Mouse (Mus musculus) CH12F3 (cell line): ENCODE results near the gene C1qtnf6.

Experiments used
- in situ Hi-C: fragments of 300-500 bp; cut with MboI; formaldehyde crosslinking; loops from 2 replicates; pipeline ENCODE4 v1.14.3; 2020; ENCODE audit warnings: low sequenced_read_pairs

The C1qtnf6 gene

DNA sequence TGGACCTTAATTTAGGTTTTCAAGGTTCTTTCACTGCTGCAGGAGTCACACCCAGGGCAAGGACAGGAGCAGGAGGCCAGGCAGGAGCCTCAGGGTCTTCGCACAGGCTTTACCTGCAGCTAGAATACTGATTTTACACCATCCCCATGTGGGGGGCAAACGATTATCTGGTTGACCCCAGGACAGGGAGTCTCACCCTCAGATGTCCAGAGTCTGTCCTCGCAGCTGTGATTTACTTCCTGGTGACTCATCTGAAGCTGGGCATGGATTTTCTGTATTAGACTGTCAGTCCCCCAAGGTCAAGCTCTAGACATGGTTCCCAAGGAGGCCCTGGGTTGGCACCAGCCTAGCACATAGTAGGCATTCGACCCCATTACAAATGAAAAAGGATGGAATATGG lies 14.8 kb upstream of the C1qtnf6 start:
- in situ Hi-C loops = loop anchor here (25.0 kb wide), 1 partner anchor 359 kb away; no protein-coding TSS in a partner anchor

DNA sequence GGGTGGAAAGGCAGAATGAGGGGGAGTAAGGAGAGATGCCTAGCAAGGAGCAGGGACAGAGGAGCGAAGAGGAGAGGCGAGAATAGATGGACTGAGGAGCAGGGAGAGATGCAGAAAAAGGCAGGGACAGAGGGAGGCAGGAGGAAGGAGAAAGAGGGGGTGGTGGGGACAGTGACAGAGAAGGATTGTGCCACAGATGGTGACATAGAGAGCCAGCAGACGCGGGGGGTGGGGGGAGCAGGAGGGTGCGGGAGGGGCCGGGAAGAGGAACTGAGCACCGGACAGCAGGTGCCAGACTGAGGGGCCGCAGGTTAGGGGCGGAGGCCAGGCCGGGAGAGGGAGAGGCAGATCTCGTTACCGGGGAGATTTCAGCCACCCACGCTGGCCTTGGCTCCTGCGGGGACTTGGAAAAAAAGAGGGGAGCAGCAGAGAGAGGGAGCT lies 13.4 kb upstream of the C1qtnf6 start, which contains the start of gene Sstr3:
Gene Sstr3 (minus strand): TSS at position 125 of the 441 bp plus-strand sequence.
- in situ Hi-C loops = loop anchor here (25.0 kb wide), 1 partner anchor 357 kb away; no protein-coding TSS in a partner anchor

DNA sequence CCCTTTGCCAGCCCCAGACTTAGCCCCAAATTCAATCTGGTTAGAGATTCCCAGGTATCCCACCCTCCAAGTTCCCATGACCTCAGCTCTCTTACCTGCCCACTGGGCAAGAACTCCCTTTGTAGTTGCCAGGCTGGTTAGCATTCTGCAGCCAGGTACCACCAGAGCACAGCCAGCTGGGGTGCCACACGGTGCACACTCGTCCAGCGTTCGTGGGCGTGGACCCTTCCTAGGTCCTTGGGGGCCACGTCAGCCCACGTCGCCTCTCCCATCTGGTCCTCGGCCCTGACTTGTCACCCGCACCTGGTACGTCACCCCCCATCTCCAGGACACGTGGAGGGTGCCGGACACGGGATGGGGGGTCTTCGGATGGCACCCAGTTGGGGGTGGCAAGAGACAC lies 12.8 kb upstream of the C1qtnf6 start:
- in situ Hi-C loops = loop anchor here (25.0 kb wide), 1 partner anchor 357 kb away; no protein-coding TSS in a partner anchor

DNA sequence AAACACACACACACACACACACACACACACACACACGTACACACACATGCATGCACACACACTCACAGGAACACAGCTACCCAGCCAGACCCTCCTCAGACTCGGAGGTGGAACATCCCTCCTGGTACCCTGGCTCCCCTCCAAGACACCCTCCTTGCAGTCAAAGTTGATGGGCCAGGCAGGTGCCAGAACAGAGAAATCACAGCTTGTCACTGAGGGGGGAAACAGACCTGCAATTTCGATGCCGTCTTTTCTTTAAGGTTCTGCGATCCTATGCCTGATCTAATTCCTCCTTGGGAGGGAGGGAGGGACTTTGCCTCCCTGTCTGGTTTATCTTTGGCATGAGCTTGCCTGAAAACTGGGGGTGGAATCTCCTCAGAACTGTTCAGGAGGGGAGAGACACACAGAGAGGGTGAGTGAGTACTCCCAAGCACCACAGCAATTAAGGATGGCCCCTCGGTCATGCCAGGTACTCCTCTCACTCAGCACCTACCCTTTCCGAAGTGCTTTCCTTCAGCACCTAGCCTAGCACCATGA lies 11.6 kb upstream of the C1qtnf6 start:
- in situ Hi-C loops = loop anchor here (25.0 kb wide), 1 partner anchor 356 kb away; no protein-coding TSS in a partner anchor

DNA sequence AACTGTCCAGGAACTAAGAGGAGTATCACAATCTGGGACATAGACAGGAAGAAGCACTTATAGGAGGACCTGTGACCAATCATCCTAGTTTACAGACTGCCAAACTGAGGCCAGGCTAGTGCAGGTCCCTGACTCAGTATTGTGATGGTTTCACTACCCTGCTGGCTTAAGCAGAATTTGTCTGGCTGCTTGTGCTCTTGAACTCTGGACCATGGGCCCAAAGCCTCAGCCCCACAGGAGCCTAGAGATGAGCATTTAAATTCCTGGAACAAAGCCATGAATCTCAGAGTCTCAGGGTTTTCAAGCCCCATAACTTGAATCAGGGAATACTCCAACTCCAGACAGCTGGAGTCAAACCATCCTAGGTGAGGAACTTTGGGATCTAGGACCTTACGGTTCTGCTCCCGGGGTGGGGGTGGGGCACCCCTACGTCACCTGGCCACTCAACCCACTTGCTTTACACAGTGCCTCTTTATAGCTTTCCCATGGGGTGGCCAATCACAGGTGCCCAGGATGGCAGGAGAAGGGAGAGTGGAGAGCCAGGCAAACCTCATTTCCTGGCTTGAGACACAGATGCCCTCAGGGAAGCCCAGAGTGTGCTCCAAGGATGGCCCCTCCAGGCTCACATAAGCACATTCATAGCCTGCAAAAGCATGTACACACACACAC lies 11.0 kb upstream of the C1qtnf6 start:
- in situ Hi-C loops = loop anchor here (25.0 kb wide), 1 partner anchor 355 kb away; no protein-coding TSS in a partner anchor

DNA sequence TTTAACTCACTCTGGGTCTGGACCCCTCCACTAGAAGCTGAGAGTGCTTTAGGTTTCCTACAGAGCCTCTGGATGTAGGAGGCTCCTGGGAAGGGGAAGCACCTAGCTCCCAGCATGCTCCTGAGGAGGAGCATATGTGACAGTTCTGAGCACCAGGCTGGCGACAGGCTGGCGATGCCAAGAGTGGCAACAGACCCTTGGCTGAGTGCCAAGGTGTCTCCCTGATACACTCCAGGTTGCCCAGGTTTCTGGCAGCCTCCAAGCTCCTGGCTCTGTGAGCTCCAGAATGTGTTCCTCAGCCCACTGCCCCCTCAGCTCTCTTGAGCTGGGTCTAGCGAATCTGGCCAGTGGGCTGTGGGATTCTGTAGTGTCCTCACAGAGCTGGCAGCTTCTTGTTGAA lies 10.4 kb upstream of the C1qtnf6 start:
- in situ Hi-C loops = loop anchor here (25.0 kb wide), 1 partner anchor 354 kb away; no protein-coding TSS in a partner anchor

DNA sequence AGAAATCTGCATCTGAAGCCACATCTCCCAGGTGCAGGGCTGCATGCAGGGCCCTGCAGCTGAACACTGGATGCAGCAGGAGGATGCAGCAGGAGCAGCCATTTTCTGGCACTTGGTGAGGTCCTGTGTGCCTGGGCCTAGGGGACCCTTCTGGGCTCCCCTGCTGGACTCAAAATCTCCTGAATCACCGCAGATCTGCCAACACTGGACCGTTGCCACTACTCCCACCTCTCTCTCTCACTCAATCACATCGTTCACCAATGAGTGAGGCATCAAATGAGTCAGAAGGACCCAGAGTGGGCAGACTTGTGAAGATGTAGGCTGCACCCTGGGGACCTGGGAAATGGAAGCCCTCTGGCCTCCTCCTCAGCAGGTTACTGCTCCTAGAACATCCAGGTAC lies 9.8 kb upstream of the C1qtnf6 start:
- in situ Hi-C loops = loop anchor here (25.0 kb wide), 1 partner anchor 354 kb away; no protein-coding TSS in a partner anchor

DNA sequence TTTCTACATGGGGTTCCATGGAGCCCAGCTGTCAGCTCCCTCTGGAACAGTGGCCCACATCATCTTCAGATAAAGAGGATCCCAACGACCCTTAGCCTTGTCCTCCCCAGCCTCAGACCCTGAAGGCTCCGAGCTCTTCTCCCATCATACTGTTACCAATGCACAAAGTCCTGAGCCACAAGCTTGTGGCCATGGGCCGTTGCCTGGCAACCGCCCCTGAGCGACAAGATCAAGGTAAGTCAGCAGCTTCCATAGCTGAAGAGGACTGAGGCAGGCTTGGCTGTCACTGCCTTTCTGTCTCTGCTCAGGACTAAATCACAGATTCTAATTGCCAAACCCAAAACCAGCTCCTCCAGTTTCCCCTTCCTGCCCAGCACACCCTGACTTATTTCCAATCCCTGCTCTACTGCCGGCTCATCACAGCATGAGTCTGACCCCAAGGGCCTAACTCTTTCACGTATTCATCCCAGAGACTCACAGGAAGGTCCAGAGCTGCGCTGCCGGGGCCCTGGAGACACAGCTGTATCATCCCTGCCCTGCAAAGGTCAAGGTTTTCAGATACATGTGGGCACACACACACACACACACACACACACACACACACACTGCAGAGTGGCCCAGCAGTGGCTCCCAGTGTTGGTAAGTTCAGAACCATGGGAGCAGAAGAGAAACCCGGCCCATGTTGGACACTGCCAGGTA lies 4.7 kb upstream of the C1qtnf6 start:
- in situ Hi-C loops = loop anchor here (5.0 to 25.0 kb wide), 2 partner anchors 89 to 349 kb away; no protein-coding TSS in a partner anchor

DNA sequence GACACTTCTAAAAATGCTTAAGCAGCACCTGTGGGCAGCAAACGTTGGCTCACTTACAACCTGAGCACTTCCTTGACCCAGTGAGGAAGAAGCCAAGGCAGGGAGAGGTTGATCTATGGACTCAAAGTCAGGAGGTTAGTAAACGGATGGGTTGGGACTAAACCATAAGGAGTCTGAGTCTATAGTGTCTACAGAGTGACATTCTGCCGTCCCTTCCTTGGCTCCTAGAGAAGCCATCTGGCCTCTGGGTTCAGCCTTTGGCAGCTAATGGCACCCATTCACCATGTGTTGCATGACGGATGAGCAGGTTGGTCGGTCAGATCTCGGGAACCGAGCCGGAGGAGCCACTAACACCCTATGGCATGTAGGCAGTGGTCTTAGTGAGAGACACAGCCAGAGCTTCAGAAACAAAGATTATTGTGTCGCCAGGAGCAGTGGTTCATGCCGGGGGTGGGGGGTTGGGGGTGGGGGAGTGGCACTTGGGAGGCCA lies 2.2 kb upstream of the C1qtnf6 start:
- in situ Hi-C loops = loop anchor here (25.0 kb wide), 1 partner anchor 346 kb away; no protein-coding TSS in a partner anchor

DNA sequence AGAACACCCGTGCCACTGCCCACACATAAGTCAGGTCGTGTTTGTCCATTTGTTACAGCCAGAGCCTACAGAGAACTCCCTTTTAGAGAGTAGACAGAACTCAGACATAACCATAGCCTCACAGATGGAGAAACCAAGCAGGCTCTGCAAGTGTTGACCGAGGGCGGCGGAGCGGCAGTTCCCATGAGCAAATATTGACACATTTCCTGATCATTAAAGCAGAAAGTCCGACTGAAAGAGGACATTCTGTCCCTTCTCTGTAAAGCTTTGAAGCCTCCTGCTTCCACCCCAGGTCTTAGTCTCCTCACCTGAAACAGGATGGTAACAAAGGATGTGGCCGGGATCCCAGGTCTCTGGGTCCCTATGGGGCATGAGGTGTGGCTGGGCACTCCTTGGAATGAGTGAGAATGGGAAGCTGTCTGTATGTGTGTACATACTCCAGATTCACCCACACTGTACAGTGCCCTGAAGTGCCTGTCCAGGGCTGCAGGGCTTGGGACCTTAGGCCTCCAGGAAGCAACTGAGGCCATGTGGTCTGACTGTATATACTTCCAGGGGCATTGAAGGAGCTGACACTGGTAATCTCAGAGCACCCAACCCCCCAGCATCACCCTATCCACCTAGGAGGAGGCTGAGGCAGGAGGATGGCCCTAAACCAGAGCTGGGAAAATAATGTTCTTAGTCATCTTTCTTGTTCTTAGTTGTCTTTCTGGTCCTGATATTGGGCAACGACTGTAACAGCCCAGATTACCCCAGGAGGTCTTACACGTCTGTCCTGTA lies 1.5 kb upstream of the C1qtnf6 start:
- in situ Hi-C loops = loop anchor here (25.0 kb wide), 1 partner anchor 345 kb away; no protein-coding TSS in a partner anchor

DNA sequence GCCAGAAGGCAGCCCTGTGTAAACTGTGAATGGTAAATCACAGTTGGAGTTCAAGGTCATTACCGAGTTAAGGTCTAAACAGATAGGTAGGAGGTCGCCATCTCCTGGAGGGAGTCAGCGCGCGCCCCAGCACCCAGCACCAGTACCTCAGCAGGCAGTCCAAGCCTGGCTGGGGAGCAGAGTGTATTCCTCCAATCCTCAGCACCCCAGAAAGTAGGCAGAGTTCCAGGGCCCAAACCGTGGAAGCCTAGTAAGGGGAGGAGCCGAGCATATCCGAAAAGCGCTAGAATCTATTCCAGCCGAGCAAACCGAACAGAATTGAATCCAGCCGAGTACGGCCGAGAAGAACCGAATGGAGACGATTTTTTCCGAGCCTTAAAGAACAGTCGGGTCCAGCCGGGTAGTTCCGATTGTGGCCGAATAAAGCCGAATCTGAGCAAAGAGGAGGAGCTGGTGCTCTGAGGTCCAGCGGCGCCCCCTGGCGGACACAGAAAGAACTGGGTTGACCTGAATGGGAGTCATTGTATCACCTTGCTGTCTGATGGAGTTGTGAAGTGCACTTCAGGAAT lies 769 bp upstream of the C1qtnf6 start:
- in situ Hi-C loops = loop anchor here (25.0 kb wide), 1 partner anchor 345 kb away; no protein-coding TSS in a partner anchor

DNA sequence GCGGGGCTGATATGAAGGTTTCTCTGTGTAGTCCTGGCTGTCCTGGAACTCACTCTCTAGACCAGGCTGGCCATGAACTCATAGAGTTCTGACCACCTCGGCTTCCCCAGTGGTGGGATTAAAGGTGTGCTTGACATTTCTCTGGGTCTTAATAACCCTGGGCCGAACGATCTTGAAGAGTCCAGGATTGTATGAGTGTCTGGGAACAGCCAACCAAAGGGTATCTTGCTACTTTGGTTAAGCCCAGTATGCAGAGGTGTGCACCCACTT lies 170 bp upstream of the C1qtnf6 start:
- in situ Hi-C loops = loop anchor here (25.0 kb wide), 1 partner anchor 344 kb away; no protein-coding TSS in a partner anchor

DNA sequence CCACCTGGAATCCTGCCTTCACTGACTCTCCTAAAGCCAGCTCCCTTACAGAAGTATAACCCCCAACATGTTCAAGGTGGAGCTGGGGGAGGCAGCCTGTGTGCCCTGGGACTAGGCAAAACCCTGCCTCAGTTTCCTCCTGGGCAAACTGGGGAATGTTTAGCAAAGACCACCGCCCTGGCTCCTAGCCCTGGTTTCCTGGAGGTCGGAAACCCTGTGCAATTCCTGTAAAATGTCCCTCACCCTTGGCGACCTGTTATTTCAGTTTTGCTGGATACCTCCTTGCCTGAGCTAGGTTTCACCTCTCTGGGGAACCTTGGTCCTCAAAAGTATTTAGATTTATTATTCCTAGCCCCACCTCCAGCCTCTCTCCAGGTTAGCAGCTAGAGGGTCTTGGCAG lies 1.1 kb downstream of the C1qtnf6 start:
- in situ Hi-C loops = loop anchor here (25.0 kb wide), 1 partner anchor 343 kb away; no protein-coding TSS in a partner anchor

DNA sequence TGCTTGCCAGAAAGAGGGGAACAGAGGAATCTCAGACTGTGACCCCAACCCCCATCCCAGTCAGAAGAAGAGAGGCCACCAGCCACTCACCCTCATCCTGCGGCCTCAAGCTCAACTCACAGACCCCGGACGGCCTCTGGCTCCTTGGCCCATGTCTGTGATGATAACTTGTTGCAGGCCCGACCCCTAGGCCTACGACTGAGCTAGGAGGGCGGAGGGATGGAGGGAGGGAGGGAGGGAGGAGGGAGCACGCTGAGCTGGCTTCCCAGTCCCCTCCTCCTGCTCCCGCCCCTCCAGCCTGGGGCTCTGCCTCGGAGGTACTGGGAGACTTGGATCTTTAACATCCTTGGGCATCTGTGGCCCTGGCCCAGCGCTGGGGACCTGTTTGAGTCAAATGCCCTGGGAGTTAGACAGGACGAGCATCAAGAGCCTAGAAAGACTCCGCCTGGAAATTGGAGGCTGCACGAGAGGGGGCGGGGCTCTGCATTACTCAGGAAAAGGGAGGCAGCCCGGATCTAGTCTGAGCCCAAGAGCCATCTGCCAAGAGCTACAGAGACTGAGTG lies 1.7 kb downstream of the C1qtnf6 start:
- in situ Hi-C loops = loop anchor here (25.0 kb wide), 1 partner anchor 342 kb away; no protein-coding TSS in a partner anchor

DNA sequence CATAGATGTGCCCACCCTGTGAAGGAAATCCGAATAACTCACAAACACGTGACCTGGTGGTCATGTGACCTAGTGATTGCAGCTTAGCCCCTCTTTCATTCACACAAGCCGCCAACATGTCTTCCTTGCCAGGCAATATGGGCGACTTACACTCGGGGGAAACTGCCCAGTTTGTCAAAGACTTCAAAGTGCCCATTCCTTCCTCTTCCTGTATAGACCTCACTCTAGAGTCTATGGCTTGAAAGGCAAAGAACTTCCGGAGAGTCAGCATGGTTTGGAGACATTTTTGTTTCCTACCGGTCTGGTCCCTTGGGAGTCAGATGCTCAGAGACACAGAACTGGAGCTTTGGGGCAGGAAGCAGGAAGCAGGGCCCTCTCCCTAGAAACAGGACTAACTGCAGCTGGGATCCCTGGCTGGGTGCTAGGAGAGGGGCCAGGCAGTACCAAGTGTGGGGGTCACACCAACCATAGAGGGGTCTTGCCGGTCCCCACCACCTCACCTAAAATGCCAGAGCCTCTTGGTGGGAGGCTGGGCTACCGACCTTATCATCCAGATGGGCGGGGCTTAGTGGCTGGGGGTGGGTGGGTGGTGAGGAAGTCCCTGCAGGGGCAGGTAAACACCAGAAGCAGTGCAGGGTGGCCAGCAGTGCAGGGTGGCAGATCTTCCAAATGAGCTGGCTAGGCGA lies 2.3 kb downstream of the C1qtnf6 start:
- in situ Hi-C loops = loop anchor here (25.0 kb wide), 1 partner anchor 342 kb away; no protein-coding TSS in a partner anchor

DNA sequence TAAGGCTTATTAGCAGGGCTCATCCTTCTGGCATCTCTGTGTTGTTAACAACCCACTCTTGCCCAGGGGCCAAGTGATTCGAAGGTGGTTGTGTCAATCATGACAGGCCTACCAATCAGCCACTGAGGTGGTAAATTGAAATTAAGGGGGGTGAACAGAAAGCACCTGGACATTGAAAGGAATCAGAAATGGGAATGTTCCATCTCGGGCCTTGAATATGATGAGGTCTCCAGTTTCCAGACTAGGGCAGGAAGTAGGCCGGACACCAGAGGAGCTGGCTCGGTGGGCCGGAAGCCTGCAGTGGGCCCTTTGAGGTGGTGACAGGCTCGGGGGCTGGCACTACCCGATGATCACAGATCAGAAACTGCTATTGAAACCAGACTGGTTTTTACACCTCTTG lies 3.2 kb downstream of the C1qtnf6 start:
- in situ Hi-C loops = loop anchor here (25.0 kb wide), 1 partner anchor 341 kb away; no protein-coding TSS in a partner anchor

DNA sequence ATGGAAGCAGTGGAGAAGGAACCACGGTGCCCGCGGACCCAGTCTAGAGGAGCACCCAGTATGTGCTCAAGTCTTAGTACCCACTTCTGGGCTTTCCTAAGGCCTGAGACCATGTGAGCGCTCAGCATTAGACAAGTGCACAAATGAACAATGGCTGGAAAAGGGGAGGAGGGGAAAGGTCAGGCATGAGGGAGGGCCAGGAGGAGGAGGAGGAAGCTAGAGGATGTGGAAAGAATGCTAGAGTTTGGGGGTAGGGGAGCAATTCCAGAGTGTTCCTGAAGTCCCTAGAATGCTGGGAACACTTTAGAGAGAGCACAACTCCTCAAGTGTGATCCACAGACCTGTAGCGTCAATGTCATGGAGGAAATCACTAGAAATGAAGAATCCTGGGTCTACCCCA lies 7.1 kb downstream of the C1qtnf6 start:
- in situ Hi-C loops = no loop called here

DNA sequence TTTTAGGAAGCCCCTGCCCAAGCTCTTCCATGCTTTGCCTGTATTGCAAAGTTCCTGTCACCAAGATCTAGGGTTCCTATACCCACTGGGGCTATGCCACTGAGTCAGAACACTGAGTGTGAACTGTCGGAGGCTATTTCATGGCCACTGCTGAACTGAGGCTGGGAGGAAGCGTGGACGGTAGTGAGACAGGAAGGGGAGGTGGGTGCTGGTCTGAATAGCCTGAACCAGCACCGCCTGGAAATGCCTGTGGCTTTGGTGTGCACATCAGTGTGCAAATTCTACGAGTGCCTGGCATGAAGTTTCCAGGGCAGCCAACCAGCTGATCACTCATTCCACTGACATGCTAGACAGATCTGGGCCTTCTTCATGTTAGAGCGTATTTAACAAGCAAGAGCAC lies 9.3 kb downstream of the C1qtnf6 start:
- in situ Hi-C loops = no loop called here

DNA sequence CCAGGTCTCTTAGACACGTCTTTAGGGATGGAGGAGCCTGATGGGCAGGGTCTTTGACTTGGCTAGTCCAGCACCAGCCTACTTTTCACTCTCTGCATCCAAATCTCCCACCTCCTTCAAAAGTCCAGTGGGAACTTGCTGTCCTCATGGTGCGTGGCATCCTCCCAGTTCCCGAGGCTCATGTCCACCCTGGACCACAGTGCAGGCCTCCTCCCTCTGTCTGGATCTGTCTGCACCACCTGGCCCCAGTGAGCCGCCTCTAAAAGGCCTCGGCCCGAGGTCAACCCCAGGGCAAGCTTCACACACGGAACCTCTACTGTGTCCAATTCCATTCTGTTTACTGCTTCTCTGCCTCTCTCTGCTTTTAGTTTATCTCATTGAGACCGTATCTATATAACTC lies 9.9 kb downstream of the C1qtnf6 start:
- in situ Hi-C loops = no loop called here
